Mouse (Mus musculus) ES-Bruce4 (cell line): ENCODE results near the gene Vps52.

Experiments
- CTCF ChIP-seq: IDR thresholded peaks from one replicate; pipeline ENCODE4 v1.8.1; 2011; ENCODE audit warnings: low read depth, low read length
- EP300 ChIP-seq: IDR thresholded peaks from 2 replicates; pipeline ENCODE4 v1.6.1; 2011; ENCODE audit warnings: low read depth, low read length; ENCODE audit not compliant: insufficient read depth

DNA sequence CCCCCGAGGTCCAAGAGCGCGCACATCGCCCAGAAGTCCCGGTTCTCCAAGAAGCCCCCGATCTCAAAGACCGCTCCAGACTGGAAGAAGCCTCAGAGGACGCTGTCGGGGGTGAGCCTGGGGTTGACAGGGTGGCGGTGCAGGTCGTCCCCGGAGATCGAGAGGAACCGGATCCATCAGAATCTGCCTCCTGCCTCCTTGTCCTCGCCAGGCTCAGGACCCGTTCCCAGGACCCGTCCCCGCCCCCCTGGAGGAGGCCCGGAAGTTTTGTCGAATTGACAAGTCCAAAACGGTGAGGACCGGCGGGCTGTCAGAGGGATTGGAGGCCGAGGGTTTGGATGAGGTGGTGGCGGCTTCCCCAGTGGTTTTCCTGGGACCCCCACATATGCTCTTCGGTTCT lies 14.6 kb upstream of the Vps52 start:
- TF ChIP-seq CTCF (no peak), EP300 (no peak)
